Mouse (Mus musculus): ENCODE measurements around the gene Slc35d3. TPM values are rescaled to one million over a fixed set of nuclear protein-coding genes. Genes with fewer than 3 reads are reported as not detected.

The Slc35d3 gene
- total RNA-seq, 2 experiments from 2014 or later: not detected

DNA sequence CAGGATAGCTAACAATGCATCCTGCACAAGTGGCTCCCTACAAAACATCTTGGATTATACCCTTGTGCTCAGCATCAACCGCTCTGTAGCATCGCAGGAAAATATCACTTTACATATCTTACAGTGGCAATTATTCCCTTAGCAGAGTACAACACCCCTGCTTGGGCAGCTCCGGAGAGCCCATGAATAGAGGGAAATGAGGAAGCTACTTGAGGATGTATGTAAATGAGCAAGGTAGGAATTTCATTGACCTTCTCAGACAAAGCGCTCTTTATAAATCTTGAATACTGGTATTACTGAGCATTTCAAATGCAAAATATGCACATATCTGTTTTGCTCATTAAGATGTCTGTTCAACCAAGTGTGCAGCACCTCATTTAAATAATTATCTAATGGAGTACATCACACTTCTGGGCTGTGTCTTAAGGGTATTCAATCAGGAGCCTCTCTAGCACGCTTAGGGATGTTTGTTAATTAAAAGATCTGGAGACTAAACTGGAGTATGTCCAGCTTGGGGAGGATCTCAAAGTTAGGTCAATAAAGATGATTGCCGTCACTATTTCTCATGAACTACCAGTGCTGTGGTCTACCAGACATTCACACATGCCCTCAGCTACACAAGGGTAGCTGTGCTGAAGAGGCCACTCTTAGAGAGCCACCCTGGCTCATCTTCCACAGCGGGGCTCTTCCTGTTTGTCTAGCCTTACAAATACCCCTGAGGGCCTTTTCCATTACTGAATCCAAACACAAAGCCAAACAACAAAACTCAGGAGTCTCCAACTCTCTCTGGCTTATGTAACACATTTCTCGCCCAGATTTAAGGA, 15.2 kb downstream of the Slc35d3 start:
- no peak for DNase-seq

DNA sequence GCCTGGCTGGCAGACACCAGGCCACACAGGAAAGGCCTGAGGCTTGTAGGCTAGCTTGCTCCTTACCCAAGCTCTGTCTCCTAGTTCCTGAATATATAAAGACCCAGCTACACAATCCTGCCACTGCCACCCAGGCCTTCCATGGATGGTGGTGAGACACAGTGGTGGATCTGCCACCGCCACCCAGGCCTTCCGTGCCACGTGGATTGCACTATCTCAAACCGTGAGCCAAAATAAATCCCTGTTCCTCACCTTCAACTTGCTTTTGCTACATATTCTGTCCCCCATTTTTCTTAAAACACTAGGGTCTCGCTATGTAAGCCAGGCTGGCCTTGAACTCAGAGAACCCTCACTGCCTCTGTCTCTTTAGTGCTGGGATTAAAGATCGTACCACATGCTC, 17.0 kb downstream of the Slc35d3 start:
- DNase-seq: no peak

DNA sequence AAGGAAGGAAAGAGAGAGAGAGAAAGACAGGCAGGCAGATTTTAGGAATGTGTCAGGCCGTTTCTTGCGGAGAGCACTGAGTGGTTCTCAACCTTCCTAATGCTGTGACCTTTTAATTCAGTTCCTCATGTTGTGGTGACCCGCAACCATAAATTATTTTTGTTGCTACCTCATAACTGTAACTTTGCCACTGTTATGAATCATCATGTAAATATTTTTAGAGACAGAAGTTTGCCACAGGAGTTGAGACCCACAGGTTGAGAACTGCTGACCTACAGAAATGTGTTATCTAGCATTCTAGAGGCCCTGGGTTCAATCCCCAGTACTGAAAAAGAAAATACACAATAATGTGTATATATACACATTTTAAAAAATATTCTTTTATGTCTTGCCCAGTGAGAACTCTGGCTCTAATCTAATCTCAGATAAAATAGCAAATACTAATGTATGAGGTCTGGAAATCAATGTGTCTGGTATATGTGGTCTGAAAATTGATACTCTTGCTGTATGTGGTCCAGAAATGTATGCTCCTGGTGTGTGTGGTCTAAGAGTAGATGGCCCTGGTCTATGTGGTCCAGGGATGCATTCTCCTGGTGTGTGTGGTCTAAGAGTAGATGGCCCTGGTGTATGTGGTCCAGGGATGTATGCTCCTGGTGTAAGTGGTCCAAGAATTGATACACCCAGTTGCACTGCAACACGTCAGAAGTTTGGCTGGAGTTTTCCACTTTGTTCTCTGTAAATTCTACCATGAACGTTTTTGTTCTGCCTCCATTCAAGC, 20.0 kb downstream of the Slc35d3 start:
- DNase-seq: no peak

DNA sequence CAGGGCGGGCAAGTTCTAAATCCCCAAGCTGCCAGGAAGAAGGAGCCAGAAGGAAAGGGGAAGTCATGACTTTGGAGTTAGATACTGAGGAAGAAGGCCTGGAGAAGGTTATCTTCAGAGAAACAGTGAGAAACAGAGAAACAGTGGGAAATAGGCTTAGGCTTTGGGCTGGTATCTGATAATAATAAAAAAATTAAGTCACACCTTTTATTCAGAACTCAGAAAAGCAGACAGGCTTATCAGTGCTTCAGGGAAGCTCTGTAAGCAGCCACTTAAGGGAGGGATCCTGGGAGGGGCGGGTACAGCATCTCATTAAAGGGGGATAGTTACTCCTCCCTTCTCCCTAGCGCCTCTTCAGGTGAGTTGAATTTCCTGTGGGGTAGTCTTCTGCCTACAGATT, 30.3 kb downstream of the Slc35d3 start:
- no peak for DNase-seq

DNA sequence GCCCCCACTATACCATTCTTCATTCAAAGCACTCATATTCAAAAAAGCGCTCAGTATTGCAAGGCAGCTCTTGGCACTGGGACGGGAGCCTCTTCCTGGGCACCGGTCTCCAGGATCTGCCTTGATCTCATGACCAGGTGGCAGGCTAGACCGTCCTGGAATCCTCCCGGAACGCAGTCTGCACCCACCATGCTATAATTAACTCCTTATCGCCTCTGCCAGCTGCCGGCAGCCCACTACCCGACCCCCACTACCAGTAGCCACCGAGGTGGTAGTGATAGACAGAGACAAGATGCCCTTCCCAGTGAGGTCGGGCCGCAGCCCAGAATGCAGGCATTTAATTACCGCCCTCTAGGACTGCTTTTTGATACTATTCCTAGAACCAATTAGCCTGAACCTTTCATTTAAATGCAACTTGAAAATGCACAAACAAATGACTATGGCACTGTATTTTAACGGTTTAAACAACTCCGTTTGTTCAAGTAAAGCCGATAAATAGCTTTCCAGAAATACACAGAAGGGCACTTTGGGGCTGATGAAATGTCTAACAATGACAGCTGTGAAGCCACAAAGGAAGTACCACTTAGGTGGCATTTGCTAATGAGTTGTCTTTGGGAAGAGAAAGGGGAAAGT, 32.4 kb downstream of the Slc35d3 start:
- no peak for DNase-seq

DNA sequence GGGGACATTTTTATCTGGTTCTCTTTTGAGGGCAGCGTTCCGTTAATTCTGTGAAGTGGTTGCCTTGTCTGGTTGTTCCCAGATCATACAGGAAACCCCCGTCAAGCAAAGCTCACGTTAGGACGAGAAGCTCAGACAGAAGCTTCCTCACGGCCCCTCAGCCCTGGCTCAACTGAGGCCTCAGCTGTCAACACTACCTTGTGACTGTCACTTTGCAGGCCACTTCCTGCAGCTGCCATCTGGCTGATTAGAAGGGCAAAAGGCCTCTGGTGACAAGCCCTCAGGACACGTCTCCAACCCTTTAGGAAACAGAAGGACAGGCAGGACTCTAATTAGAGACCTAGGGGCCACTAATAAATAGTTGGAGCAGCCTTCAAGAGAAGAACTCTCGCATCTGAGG, 35.9 kb downstream of the Slc35d3 start:
- no peak for DNase-seq

DNA sequence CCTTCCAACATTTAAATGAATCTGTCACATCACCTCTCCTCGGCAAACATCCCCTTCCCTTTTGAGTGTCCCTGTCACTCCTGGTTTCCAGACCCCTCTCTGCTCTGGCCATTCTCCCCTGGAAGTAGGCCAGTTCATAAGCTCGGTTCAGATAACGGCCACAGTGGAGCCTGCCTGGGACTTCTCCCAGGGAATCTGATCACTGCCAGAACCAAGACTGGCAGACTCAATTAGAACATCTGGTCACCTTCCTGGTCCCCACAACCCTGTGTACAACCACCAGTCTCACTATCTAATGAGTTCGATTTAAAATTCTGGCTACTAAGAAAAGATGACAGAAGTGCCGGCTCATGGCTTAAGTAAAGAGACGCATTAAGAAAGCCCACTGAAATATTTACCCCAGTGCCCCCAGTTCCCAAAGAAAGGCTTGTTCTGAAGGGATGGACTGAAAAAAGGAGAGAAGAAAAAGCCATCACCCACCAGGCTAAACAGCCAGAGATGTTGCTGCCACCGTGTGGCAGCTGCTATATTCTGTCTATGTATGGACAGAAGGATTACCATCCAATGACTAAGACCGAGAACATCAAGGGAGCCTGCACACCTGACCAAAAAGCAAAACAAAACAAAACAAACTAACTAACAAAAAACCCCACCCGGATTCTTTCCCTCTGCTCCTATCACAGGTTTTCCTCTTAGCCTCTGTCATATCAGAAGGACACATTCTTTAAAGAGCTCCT, 39.7 kb downstream of the Slc35d3 start:
- DNase-seq: no peak

DNA sequence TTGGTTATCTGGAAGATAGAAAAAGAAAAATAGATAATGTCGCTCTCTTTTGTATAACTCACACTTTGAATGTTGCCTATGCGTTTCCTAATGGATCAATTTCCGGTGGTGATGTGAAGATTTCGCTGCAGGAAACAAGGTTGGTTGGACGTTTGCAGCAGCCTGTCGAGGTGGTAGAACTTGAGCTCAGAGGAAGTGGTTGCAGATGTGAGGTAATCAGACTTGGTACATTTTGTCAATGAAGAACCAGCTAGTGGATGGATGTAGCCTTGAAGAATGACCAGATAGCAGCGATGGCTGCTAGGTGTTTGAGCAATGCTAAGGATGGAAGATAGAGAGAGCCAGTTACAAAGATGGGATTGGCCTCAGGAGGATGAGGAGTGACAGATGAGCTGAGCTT, 46.5 kb downstream of the Slc35d3 start:
- no peak for DNase-seq

DNA sequence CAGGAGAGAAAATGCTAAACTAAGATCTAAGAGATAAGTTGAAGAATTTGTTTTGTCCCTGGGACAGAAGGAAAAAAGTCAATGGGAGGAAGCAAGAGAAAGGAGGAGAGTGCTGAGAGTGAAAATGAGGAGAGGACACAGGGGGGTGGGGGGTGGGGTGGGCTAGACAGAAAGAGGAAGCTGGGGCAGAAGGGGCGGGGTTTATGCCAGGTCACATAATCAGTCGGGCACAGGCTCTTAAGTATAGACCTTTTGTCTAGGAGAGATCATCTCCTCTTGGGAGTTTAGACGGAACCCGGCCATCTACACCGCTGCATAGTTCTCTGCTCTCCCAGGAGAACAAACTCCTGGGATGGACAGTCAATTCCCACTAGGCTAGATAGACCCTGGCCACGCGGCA, 48.3 kb downstream of the Slc35d3 start:
- DNase-seq: no peak

Other genes starting within 250 kb of the Slc35d3 start
- gene Il22ra2, start 229.5 kb downstream of the Slc35d3 start, total RNA-seq (2021): not detected
- gene Il20ra, start 138.9 kb downstream of the Slc35d3 start, total RNA-seq (2021): not detected
- gene Pex7, start 56.2 kb upstream of the Slc35d3 start, total RNA-seq (2021): 10 to 100 TPM; 13.6 to 13.9 TPM
- gene Map3k5, start 83.0 kb upstream of the Slc35d3 start, total RNA-seq (2021): 10 to 100 TPM in 1 of 2 experiments, 1 to 10 TPM in 1; 9.5 to 10.3 TPM

Data from gastrocnemius, postnatal 10 days (tissue).